Mouse (Mus musculus) layer of hippocampus, postnatal 10 days (tissue): ENCODE results near the gene Tmem131l. TPM values are rescaled to one million over a fixed set of nuclear protein-coding genes. Genes with fewer than 3 reads are reported as not detected.

Source experiments
- DNase-seq, 2 experiments: peaks; one replicate each; pipeline ENCODE4 v3.0.0; 2021; ENCODE audit warnings: low spot score in 2 of 2
- long read RNA-seq: library from polyadenylated mRNA; stranded (forward); transcript quantifications from one replicate; pipeline ENCODE4 v2.0.0, GENCODE M21; 2023
- total RNA-seq, 2 experiments: library from RNA; stranded (reverse); gene quantifications; 2 replicates each; pipeline ENCODE4 v1.2.3; 2021

The Tmem131l gene
- total RNA-seq = 10 to 100 TPM; 45.4 to 47.6 TPM
- long read RNA-seq, full-length matches to known transcripts = 5 of 15 reads
- long read RNA-seq, partial matches to known transcripts = 0 of 15 reads
- long read RNA-seq, other reads (novel, unspliced or antisense) = 10 of 15 reads

DNA sequence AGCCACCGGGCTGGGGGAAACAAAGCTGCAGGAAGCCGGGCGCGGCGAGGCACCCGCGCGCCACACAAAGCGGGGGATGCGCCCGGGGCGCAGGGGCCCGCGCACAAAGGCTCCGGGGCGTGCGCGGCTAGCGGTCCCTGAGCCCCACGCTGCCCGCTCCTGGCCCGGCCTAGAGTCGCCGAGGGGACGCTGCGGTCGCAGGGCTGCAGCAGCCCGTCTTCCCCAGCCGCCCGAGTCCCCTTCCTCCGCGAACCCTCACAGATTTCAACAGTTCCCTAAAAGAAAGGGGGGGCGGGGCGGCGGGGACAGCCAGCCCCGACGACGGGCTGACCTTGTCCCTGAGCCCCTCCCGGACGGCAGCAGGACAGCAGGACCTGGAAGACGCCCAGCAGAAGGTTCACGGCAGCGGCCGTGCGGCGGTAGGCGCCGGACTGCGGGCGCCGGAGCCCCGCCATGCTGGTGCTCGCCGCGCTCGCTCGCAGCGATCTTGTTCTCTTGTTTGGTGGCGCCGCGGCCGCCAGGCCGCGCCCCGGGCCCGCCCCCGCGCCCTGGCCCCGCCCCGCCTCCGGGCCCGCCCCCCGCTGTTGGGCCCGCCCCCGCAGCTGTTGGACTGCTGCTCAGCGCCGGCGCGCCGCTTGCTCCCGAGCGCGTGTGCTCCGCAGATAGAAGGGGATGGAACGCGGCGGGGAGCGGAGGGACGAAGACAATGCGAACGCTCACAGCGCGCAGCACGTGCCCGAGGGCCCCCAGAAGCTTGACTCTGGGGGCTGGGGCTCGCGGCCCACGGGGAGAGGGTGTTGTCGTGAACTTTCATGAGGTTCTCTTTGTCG, at the start of gene Tmem131l:
Gene Tmem131l, minus strand, starts transcription at position 530 of the 830 bp plus-strand sequence.
- peak; percentile 74 to 84 for DNase-seq

DNA sequence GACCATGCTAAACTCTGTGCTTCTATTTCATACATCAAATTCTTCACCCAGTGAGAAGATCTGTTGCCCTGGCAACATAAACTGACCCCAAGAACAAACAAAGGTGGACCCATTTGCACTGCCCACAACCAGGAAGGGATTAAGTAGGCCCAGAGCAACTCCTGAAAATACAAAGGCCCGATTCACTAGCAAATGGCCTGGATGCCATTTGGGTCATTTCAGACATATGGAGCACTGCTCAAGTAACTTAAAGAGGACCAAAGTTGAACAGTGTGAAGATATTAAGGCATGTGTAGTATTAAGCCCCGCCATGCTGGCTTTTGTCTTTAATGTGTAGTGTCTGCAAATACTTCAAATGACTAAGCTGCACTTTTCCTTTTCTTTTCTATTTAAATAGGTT, 46.9 kb upstream of the Tmem131l start:
- DNase-seq = no peak

DNA sequence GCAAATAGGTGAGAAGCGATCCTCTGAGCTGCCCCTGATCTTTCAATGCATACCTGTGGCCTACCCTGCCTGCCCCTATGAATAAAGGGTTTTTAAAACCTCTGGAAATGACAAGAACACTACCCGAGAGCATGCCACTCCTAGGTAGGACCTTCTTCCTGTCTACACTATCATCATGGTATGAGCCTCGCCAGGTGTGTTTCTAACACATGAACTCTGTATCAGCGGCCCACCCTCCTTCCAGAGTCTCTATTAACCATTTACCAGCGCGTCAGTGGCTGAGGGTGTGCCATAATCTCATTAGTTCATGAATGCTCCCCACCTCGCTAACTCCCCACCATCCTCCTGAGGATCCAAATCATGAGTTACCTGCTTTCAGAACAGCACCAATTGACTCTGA, 46.4 kb upstream of the Tmem131l start:
- no peak for DNase-seq

DNA sequence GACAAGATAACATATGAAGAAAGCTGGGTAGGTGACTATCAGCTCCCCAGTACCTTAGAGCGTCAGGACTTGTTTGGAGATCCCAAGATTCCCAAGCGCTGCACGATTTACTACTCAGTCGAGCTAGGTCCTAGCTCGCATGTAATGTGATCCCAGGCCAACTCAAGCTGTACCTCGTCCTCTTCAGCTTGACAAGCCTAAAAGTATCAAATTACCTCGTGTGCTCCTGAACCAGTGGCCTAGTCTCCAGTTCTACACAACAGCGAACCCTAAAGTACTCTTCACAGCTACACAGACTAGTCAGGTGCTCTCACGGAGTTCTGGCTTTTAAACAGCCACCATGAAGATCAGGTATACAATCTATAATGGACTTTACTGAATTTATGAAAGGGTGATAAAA, 45.5 kb upstream of the Tmem131l start:
- no peak for DNase-seq

DNA sequence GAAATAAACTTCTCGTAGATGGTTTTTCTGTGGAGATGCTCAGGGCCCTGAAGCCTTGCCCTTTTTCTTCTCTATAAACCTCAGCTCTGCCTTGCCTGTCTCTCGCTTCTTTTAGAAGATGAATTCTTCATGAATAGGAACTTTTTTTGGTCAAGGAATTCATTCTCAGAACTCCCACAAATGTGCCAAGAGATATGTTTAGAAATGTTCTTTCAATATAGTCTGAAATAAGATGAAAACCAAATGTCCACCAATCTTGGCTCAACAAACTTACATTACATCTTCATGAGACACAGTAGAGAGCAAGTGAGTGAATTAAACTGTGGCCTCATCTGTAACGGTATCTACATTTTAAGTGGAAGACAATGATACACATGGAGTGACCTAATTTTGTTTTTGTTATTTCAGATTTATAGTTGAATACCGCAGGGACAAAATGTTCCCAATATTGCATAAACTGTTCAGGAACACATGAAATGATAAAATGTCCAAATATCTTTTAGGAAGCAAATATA, 41.3 kb upstream of the Tmem131l start:
- no peak for DNase-seq

- no peak for DNase-seq
These were observed 40.1 kb upstream of the Tmem131l start for GRCm38 (mm10) chr3:84080074-84080473.

- no peak for DNase-seq
These were observed 37.5 kb upstream of the Tmem131l start for GRCm38 (mm10) chr3:84077505-84077904.

- DNase-seq = no peak
These were observed 36.8 kb upstream of the Tmem131l start for GRCm38 (mm10) chr3:84076543-84077332.

DNA sequence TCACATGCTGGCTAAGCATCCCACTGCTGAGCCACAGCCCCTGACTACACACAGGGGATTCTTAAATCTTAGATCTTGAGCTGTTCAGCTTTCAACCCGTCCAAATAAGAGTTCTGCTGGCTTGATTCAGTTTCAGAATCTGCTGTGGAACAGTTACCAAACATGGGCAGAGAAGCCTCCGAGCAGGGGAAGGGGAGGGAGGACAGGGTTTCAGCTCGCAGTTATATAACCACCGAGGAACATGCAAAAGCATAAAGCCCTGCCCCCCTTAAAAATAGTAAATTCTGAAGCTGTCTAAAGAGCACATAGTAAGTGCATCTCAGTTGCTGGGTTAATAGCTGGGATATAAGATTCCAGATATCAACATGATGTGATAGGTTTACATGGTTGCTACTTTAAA, 35.5 kb upstream of the Tmem131l start:
- no peak for DNase-seq

GRCm38 (mm10) chr3:84074777-84075176, 34.8 kb upstream of the Tmem131l start:
- no peak for DNase-seq

DNA sequence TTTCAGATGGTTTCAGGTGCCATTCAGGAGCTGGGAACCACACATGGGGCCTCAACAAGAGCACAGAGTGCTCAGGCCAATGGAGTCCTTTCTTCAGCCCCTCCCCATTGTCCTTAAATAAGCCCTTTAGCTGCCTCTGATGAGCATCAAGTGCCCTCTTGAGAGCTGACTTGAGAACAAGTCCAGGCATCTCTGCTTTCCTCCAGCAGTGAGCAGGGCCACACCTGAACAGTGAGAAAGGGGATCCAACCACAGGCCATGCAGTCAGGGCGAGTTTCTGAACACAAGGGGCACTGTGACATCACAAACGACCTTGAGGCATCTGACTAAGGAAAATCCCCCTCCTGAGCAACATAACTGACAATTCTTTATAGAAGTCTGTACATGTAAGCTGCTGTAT, 31.7 kb upstream of the Tmem131l start:
- DNase-seq = no peak

DNA sequence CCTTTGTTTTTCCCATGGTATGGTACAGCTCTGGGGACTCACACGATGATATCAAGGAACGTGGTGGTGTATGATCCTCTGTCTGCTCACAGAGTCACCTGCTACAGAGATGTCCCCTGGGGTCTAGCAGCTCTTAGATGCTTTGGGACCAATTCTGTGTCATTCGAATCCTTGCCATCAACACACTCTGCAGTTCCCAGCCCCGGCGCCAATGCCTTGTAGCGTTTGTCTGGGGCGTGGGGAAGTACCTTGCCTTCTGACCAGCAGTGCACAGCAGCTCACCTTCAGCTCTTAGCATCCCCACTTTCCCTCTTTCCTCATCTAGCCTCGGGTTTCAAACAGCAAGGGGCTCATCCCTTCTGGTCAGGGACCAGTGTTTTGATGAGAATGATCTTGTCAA, 30.8 kb upstream of the Tmem131l start:
- DNase-seq = no peak

- DNase-seq = no peak
These were observed 29.1 kb upstream of the Tmem131l start for GRCm38 (mm10) chr3:84068831-84069709.

DNA sequence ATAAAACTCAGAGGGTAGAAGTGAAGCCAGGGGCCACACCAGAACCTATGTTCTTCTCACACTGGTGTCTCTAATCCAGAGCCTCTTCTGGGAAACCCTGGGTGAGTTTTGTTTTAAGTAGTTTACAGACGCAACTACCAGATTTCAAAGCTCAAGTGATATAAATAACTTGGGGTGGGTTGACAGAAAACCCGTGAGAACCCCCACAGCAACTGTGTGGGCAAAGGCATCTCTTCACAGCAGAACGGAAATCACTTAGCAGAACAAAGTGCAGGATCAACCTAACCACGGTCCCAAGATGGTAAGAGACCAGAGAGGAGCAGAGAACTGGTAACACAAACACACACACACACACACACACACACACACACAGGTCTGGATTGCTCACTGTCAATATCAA, 25.9 kb upstream of the Tmem131l start:
- DNase-seq = no peak

DNA sequence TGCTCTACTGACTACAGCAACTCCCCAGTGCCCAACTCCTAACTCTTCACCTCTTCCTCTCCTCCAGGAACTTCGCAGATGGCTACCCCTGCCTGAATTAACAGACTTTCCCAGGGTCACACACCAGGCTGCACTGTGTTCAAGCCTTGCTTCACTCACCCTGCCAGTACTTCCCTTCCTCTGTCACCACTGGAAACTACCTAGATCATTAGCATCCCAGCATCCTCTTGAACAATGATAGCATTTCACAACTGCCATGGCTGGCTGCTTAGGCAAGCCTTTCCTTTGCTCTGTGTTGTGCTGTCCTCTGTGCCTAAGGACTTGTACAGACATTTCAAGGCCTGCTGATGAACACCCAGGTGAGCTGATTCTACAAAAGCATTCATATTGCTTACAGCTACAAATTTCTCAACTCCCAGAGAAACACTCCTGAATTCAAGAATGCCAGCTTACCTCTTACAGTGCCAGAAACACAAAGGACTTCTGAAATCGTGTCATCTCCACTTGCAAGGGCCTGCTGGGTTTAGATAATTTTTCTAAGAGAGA, 23.5 kb upstream of the Tmem131l start:
- DNase-seq = no peak

DNA sequence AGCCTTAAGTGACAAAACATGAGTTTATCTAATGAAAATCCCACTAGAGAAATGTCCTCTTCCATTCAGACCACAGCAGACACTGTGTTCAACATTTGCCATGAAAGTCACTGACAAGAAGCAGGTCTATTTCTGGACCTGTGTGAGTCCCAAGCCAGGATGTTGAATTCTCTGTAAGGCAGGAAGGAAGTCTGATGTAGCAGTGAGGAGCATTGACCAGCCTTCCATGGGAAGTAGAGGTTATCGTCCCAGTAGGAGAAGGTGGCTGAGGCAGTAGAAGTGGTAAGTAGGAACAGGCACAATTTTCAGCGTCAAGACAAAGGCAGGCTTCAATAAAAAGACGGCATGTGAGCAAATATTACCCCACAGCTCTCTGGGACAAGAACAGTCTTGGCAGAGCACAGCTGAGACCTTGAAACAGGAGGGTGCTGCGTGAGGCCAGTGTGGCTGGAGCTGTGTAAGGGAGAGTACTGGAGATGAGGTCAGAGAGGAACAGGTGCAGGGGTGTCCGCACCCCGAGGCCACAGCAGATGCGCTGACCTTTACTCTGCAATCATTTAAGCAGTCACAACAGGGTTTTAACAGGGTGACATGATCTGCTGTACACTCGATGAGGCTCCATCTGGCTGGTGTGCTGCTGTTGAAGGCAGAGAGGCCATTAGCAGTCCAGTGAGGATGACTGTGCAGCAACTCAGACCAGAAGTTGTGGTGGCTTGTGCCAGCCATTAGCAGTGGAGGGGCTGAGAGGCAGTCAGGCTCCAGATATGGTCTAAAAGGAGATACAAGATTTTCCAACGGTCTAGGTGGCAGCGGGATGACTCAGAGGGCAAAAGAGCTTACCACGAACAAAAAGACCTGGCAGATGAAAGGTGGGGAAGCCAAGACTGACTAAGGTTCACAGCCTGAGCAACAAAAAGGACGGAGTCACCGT, 21.8 kb upstream of the Tmem131l start:
- DNase-seq = no peak

- DNase-seq = no peak
These were observed 21.0 kb upstream of the Tmem131l start for GRCm38 (mm10) chr3:84060946-84061345.

GRCm38 (mm10) chr3:84060128-84060527, 20.2 kb upstream of the Tmem131l start:
- no peak for DNase-seq

GRCm38 (mm10) chr3:84059676-84060075, 19.7 kb upstream of the Tmem131l start:
- no peak for DNase-seq

- DNase-seq = no peak
These were observed 19.3 kb upstream of the Tmem131l start for GRCm38 (mm10) chr3:84059261-84059660.
